Mouse (Mus musculus) heart, embryonic 11.5 days (tissue): Measurements from ENCODE around the gene Agtr2. TPM values are rescaled to one million over a fixed set of nuclear protein-coding genes. Genes with fewer than 3 reads are reported as not detected.
"Not testable (repeated sequence)": the region's sequence is repeated elsewhere in the genome, so short reads cannot be mapped to it uniquely, and the experiment has no call there.

Experiments used
- ATAC-seq: fragments of 200-750 bp; cut with Nextera tagmentation; replicated peaks from 2 replicates; pipeline ENCODE4 v1.8.0; 2017; ENCODE audit warnings: moderate library complexity; ENCODE audit not compliant: insufficient number of reproducible peaks, low FRiP score, low TSS enrichment
- H3K27ac ChIP-seq: fragments of 300-500 bp; sonication (generic); 2 replicates; pipeline ENCODE4 v1.5.1; 2014; ENCODE audit warnings: mild to moderate bottlenecking, low read depth, low read length
- H3K27me3 ChIP-seq: fragments of 300-500 bp; sonication (generic); 2 replicates; pipeline ENCODE4 v1.6.1; 2014; ENCODE audit warnings: mild to moderate bottlenecking, low read length, mixed read lengths; ENCODE audit not compliant: control insufficient read depth, insufficient read depth
- H3K36me3 ChIP-seq: fragments of 300-500 bp; sonication (generic); 2 replicates; pipeline ENCODE4 v1.6.1; 2014; ENCODE audit warnings: mild to moderate bottlenecking, low read length, moderate library complexity, mixed read lengths; ENCODE audit not compliant: control insufficient read depth, insufficient read depth
- H3K4me1 ChIP-seq: fragments of 300-500 bp; sonication (generic); 2 replicates; pipeline ENCODE4 v1.6.1; 2014; ENCODE audit warnings: low read length; ENCODE audit not compliant: control insufficient read depth, insufficient read depth
- H3K4me2 ChIP-seq: fragments of 300-500 bp; sonication (generic); 2 replicates; pipeline ENCODE4 v1.6.1; 2014; ENCODE audit warnings: mild to moderate bottlenecking, moderate library complexity
- H3K4me3 ChIP-seq: fragments of 300-500 bp; sonication (generic); 2 replicates; pipeline ENCODE4 v1.5.1; 2014; ENCODE audit warnings: low read depth, low read length
- H3K9ac ChIP-seq: fragments of 300-500 bp; sonication (generic); 2 replicates; pipeline ENCODE4 v1.6.1; 2014; ENCODE audit warnings: mild to moderate bottlenecking, low read depth, low read length, moderate library complexity
- H3K9me3 ChIP-seq: fragments of 300-500 bp; sonication (generic); replicated peaks from 2 replicates; pipeline ENCODE4 v1.6.1; 2016; ENCODE audit warnings: low read length; ENCODE audit not compliant: control insufficient read depth
- WGBS: fragments of 180-500 bp; shearing (Covaris S2); extraction: QIAGEN DNeasy Blood & Tissue Kit; methylation state at CpG from one replicate; pipeline ENCODE4 v1.1.7; 2014; ENCODE audit not compliant: insufficient replicate concordance; 5-methylcytosine and 5-hydroxymethylcytosine counted together
- polyA plus RNA-seq: library from polyadenylated mRNA; unstranded; fragments of >200 nt; fragmentation: Nextera tagmentation; extraction: Ambion mirVana; gene quantifications from 2 replicates; pipeline ENCODE4 v1.2.1, GENCODE M21; 2014

The Agtr2 gene
- 0.21 and 0.31 TPM in 2 replicates for polyA plus RNA-seq

- H3K4me3 ChIP-seq: no peak within 1 kb of the TSS
- H3K27ac ChIP-seq: no peak within 1 kb of the TSS
- no peak for ATAC-seq
- H3K4me2 ChIP-seq: no peak within 1 kb of the TSS
- H3K36me3 ChIP-seq: no peaks in the 10 kb centered on the region
- H3K4me1 ChIP-seq: no peaks in the 10 kb centered on the region
- no peak within 1 kb of the TSS for H3K9ac ChIP-seq
- H3K9me3 ChIP-seq: no peaks in the 10 kb centered on the region
- H3K27me3 ChIP-seq: no peaks in the 10 kb centered on the region
- WGBS: 64% methylated on average over 5 of the region's 5 CpGs
Measured at GRCm38 (mm10) chrX:21484414-21484813, at the start of gene Agtr2. Gene Agtr2 (plus strand): TSS chrX:21484544.

GRCm38 (mm10) chrX:21452519-21452918 lies 31.8 kb upstream of the Agtr2 start:
- Histone ChIP-seq H3K27ac (no peak overlapping the region), H3K9me3 (no peaks in the 10 kb centered on the region), H3K9ac (no peak overlapping the region), H3K4me1 (no peaks in the 10 kb centered on the region), H3K4me2 (no peak overlapping the region), H3K36me3 (no peaks in the 10 kb centered on the region), H3K27me3 (no peaks in the 10 kb centered on the region), H3K4me3 (no peak overlapping the region)
- WGBS: 52% methylated on average over 3 of the region's 3 CpGs
- no peak for ATAC-seq

- WGBS: 64% methylated on average over 2 of the region's 2 CpGs
- no peaks in the 10 kb centered on the region for H3K27me3 ChIP-seq
- no peaks in the 10 kb centered on the region for H3K4me1 ChIP-seq
- no peak overlapping the region for H3K27ac ChIP-seq
- no peak overlapping the region for H3K4me2 ChIP-seq
- H3K9ac ChIP-seq: no peak overlapping the region
- no peak for ATAC-seq
- no peaks in the 10 kb centered on the region for H3K36me3 ChIP-seq
- H3K4me3 ChIP-seq: no peak overlapping the region
- no peaks in the 10 kb centered on the region for H3K9me3 ChIP-seq
Measured at GRCm38 (mm10) chrX:21488111-21488510, 3.8 kb downstream of the Agtr2 start.

GRCm38 (mm10) chrX:21500242-21500641 lies 15.9 kb downstream of the Agtr2 start:
- 30% methylated on average over 2 of the region's 2 CpGs for WGBS
- Histone ChIP-seq H3K27ac (no peak overlapping the region), H3K4me2 (no peak overlapping the region), H3K4me1 (no peaks in the 10 kb centered on the region), H3K27me3 (no peaks in the 10 kb centered on the region), H3K9me3 (no peaks in the 10 kb centered on the region), H3K4me3 (no peak overlapping the region), H3K36me3 (no peaks in the 10 kb centered on the region), H3K9ac (no peak overlapping the region)
- ATAC-seq: no peak

GRCm38 (mm10) chrX:21507333-21507732 lies 23.0 kb downstream of the Agtr2 start:
- H3K4me1 ChIP-seq: not testable (repeated sequence)
- WGBS: 63% methylated on average over 2 of the region's 2 CpGs

GRCm38 (mm10) chrX:21522590-21522989 lies 38.2 kb downstream of the Agtr2 start:
- Histone ChIP-seq H3K4me2 (no peak overlapping the region), H3K36me3 (no peaks in the 10 kb centered on the region), H3K4me3 (no peak overlapping the region), H3K9ac (no peak overlapping the region), H3K27me3 (no peaks in the 10 kb centered on the region), H3K9me3 (no peaks in the 10 kb centered on the region), H3K27ac (no peak overlapping the region), H3K4me1 (no peaks in the 10 kb centered on the region)
- no peak for ATAC-seq
- 79% methylated on average over 4 of the region's 4 CpGs for WGBS

More at GRCm38 (mm10) chrX:21507333-21507732, 23.0 kb downstream of the Agtr2 start:
- H3K9ac ChIP-seq, H3K4me2 ChIP-seq, H3K27ac ChIP-seq, H3K9me3 ChIP-seq, ATAC-seq, H3K36me3 ChIP-seq, H3K4me3 ChIP-seq, H3K27me3 ChIP-seq: not testable (repeated sequence)

Other genes with a start within 250 kb of the Agtr2 start
- gene Slc6a14, start 230.4 kb downstream of the Agtr2 start, polyA plus RNA-seq: not detected in 2 replicates